8 mouse cellular contexts compared by ENCODE assay signal in the genomic region with DNA sequence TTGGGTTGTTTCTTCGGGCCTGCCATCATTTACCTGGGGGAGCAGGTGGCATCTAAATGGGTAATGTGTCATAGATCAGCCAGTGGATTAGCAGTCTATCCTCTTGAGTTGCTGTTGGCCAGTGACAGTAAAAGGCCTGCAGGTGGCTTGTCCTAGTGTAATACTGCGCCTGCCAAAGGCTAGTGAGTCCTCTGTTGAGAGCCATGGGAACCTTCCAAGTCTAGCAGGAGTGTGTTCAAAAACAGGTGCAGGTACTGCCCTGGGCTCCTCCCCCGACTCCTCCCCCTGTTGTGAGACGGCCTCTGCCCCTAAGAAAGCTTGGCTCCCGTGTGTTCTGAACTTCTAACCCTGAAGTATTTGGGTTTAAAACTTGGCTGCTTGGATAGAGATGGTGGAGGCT. TPM values are rescaled to one million over a fixed set of nuclear protein-coding genes. Genes with fewer than 3 reads are reported as not detected.
DNase-seq lines count a peak whose midpoint lies in the region; ATAC-seq lines count a peak whose summit lies in the region.

No protein-coding gene starts in this region.

- peak overlapping the region; percentile 84; the same call in 1 of the 2 replicates for H3K9ac ChIP-seq in forebrain, embryonic 14.5 days (ENCODE audit: low read length)
- H3K9ac ChIP-seq in midbrain, embryonic 16.5 days (ENCODE audit: low read depth, low read length): peak overlapping the region; percentile 88

- intact Hi-C loops in gastrocnemius, postnatal 14 days (cut with DNase I; ENCODE audit: low total_unique reads): loop anchor here (5.0 kb wide), 1 partner anchor 66 kb away; no protein-coding TSS in a partner anchor
- intact Hi-C loops in left cerebral cortex, postnatal 14 days (cut with DNase I): no loop called here

- no peak for ATAC-seq in forebrain, embryonic 14.5 days
- no peak for ATAC-seq in midbrain, embryonic 16.5 days

- 23% methylated on average over 5 of the region's 5 CpGs for WGBS in forebrain, embryonic 14.5 days
- WGBS in midbrain, embryonic 16.5 days: 22% methylated on average over 5 of the region's 5 CpGs

- H3K4me2 ChIP-seq in forebrain, embryonic 14.5 days (ENCODE audit: low read length): peak overlapping the region; percentile 97
- H3K4me2 ChIP-seq in midbrain, embryonic 16.5 days (ENCODE audit: low read length): peak overlapping the region; percentile 88

- DNase-seq in 3134 (ENCODE audit: extremely low read depth, insufficient read length, low spot score) (peak; percentile 29), ZHBTc4 (ENCODE audit: low read depth, low spot score) (peak; percentile 39)
- DNase-seq in forebrain, embryonic 14.5 days (ENCODE audit: low spot score): no peak
- DNase-seq in kidney, postnatal 10 days: peak; percentile 42
- DNase-seq in urinary bladder, postnatal 36 days (ENCODE audit: low spot score in 2 of 2): no peak
- no peak for DNase-seq in gastrocnemius, postnatal 14 days
- no peak for DNase-seq in left cerebral cortex, postnatal 14 days (ENCODE audit: low spot score in 2 of 2)

- H3K4me3 ChIP-seq in forebrain, embryonic 14.5 days (ENCODE audit: low read depth, low read length): peak overlapping the region; percentile 78
- H3K4me3 ChIP-seq in midbrain, embryonic 16.5 days (ENCODE audit: low read depth, low read length): peak overlapping the region; percentile 86

- H3K27ac ChIP-seq in forebrain, embryonic 14.5 days (ENCODE audit: low read depth, low read length): no peak overlapping the region
- no peak overlapping the region for H3K27ac ChIP-seq in midbrain, embryonic 16.5 days (ENCODE audit: low read length)

- peaks cover 10% of the 10 kb centered on the region for H3K4me1 ChIP-seq in forebrain, embryonic 14.5 days (ENCODE audit: control insufficient read depth, insufficient read depth, low read length)
- peaks cover 21% of the 10 kb centered on the region for H3K4me1 ChIP-seq in midbrain, embryonic 16.5 days (ENCODE audit: control insufficient read depth, insufficient read depth, low read length)

- H3K9me3 ChIP-seq in forebrain, embryonic 14.5 days (replicated peaks; ENCODE audit: control insufficient read depth, low read length): peaks cover 3% of the 10 kb centered on the region; the same call in 1 of the 2 replicates
- no peaks in the 10 kb centered on the region; the same call in 1 of the 2 replicates for H3K9me3 ChIP-seq in midbrain, embryonic 16.5 days (replicated peaks; ENCODE audit: control insufficient read depth, low read length, poor library complexity, severe bottlenecking)

- no peaks in the 10 kb centered on the region for H3K36me3 ChIP-seq in forebrain, embryonic 14.5 days (ENCODE audit: control insufficient read depth, insufficient read depth, low read length)
- no peaks in the 10 kb centered on the region for H3K36me3 ChIP-seq in midbrain, embryonic 16.5 days (ENCODE audit: control insufficient read depth, insufficient read depth, low read length)

- H3K27me3 ChIP-seq in forebrain, embryonic 14.5 days (replicated peaks; ENCODE audit: control insufficient read depth, insufficient read depth, low read length): 0 out of 2 replicates have a peak, but pooled peaks cover 3% of the 10 kb centered on the region
- H3K27me3 ChIP-seq in midbrain, embryonic 16.5 days (ENCODE audit: control insufficient read depth, insufficient read depth, low read depth, low read length): no peaks in the 10 kb centered on the region

RNA-seq across cellular contexts. Expression of a gene that starts 1.9 kb away (rescaled TPM):
- 28.6 and 32.3 TPM in 2 replicates for polyA plus RNA-seq in forebrain, embryonic 14.5 days (2014; fragmentation: Nextera tagmentation; extraction: Ambion mirVana)
- 40.8 and 47.7 TPM in 2 replicates for polyA plus RNA-seq in midbrain, embryonic 16.5 days (2015; fragmentation: Nextera tagmentation; extraction: Ambion mirVana)
- total RNA-seq in gastrocnemius, postnatal 14 days (2021): 10 to 100 TPM; 28.3 to 32.3 TPM
- 100 to 1,000 TPM; 246 to 257 TPM for total RNA-seq in left cerebral cortex, postnatal 14 days (2021)

Comparison
In these comparisons a context has a peak if more than half of its experiments do, and no peak if none do; other contexts are left out.
1. DNase-seq: peak in 3134 (single experiment), ZHBTc4 (single experiment) and kidney, postnatal 10 days (single experiment); none in forebrain, embryonic 14.5 days (single experiment), urinary bladder, postnatal 36 days (0 of 2), gastrocnemius, postnatal 14 days (single experiment) and left cerebral cortex, postnatal 14 days (0 of 2).
2. RNA of a gene that starts 1.9 kb away (total RNA-seq): 246 to 257 TPM in left cerebral cortex, postnatal 14 days; 28.3 to 32.3 TPM in gastrocnemius, postnatal 14 days; every median in the first group is over 4 times any median in the second.